Mouse (Mus musculus) hindbrain, embryonic 11.5 days (tissue): ENCODE results near the gene Nt5c. TPM values are rescaled to one million over a fixed set of nuclear protein-coding genes. Genes with fewer than 3 reads are reported as not detected.
A peak's percentile ranks its signal among the peaks of the same experiment; 100 is the strongest.
"Not testable (repeated sequence)": the region's sequence is repeated elsewhere in the genome, so short reads cannot be mapped to it uniquely, and the experiment has no call there.

Source experiments
- ATAC-seq: fragments of 200-750 bp; cut with Nextera tagmentation; 2 replicates; pipeline ENCODE4 v1.8.0; 2017; ENCODE audit warnings: mild to moderate bottlenecking, moderate TSS enrichment, moderate library complexity; ENCODE audit not compliant: low FRiP score
- DNase-seq: peaks from one replicate; pipeline ENCODE4 v3.0.0-alpha.2; 2015; ENCODE audit warnings: low spot score
- H3K27ac ChIP-seq: fragments of 300-500 bp; sonication (generic); 2 replicates; pipeline ENCODE4 v1.5.1; 2014; ENCODE audit warnings: mild to moderate bottlenecking, low read depth, low read length
- H3K27me3 ChIP-seq: fragments of 300-500 bp; sonication (generic); 2 replicates; pipeline ENCODE4 v1.6.1; 2014; ENCODE audit warnings: mild to moderate bottlenecking, low read length, moderate library complexity, mixed read lengths; ENCODE audit not compliant: control insufficient read depth, insufficient read depth
- H3K36me3 ChIP-seq: fragments of 300-500 bp; sonication (generic); 2 replicates; pipeline ENCODE4 v1.6.1; 2014; ENCODE audit warnings: mild to moderate bottlenecking, low read length, moderate library complexity, mixed read lengths; ENCODE audit not compliant: control insufficient read depth, insufficient read depth
- H3K4me1 ChIP-seq: fragments of 300-500 bp; sonication (generic); replicated peaks from 2 replicates; pipeline ENCODE4 v1.6.1; 2014; ENCODE audit warnings: low read length, mixed read lengths; ENCODE audit not compliant: control insufficient read depth, insufficient read depth
- H3K4me2 ChIP-seq: fragments of 300-500 bp; sonication (generic); replicated peaks from 2 replicates; pipeline ENCODE4 v1.6.1; 2014; ENCODE audit warnings: mild to moderate bottlenecking, low read depth, low read length
- H3K4me3 ChIP-seq: fragments of 300-500 bp; sonication (generic); 2 replicates; pipeline ENCODE4 v1.5.1; 2014; ENCODE audit warnings: low read depth, low read length
- H3K9ac ChIP-seq: fragments of 300-500 bp; sonication (generic); 2 replicates; pipeline ENCODE4 v1.6.1; 2014; ENCODE audit warnings: low read depth, low read length
- H3K9me3 ChIP-seq: fragments of 300-500 bp; sonication (generic); 2 replicates; pipeline ENCODE4 v1.6.1; 2016; ENCODE audit warnings: low read length; ENCODE audit not compliant: control insufficient read depth
- WGBS: fragments of 180-500 bp; shearing (Covaris S2); extraction: QIAGEN DNeasy Blood & Tissue Kit; methylation state at CpG from one replicate; pipeline ENCODE4 v1.1.7; 2014; 5-methylcytosine and 5-hydroxymethylcytosine counted together
- polyA plus RNA-seq: library from polyadenylated mRNA; unstranded; fragments of >200 nt; fragmentation: Nextera tagmentation; extraction: Ambion mirVana; gene quantifications from 2 replicates; pipeline ENCODE4 v1.2.1, GENCODE M21; 2014

Gene Nt5c
- polyA plus RNA-seq, 1 experiment from 2014 or later: 84.6 TPM

DNA sequence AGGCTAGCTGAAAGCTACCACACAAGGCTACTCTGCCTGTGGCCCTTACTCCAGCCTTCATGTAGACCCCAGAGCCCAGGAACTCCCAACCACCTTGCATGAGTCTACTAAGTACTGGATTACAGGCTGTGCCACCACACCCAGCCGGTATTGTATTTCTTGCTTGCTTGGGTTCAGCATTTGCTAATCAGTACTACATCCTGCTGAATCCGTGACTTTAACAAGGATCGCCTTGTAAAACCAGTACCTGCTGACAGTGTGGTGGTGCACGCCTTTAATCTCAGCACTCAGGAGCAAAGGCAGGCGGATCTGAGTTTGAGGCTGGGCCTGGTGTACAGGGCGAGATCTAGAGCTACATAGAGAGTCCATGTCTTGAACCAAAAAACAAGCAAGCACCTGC is 11.0 kb upstream of the Nt5c start:
- no peak overlapping the region for H3K27ac ChIP-seq
- peaks cover 17% of the 10 kb centered on the region for H3K36me3 ChIP-seq
- no peaks in the 10 kb centered on the region for H3K4me1 ChIP-seq
- no peak overlapping the region for H3K4me3 ChIP-seq
- H3K27me3 ChIP-seq: no peaks in the 10 kb centered on the region
- H3K9me3 ChIP-seq: no peaks in the 10 kb centered on the region
- no peak overlapping the region for H3K9ac ChIP-seq
- 96% methylated on average over 6 of the region's 6 CpGs for WGBS
- no peak for ATAC-seq
- no peak overlapping the region for H3K4me2 ChIP-seq
- DNase-seq: no peak

DNA sequence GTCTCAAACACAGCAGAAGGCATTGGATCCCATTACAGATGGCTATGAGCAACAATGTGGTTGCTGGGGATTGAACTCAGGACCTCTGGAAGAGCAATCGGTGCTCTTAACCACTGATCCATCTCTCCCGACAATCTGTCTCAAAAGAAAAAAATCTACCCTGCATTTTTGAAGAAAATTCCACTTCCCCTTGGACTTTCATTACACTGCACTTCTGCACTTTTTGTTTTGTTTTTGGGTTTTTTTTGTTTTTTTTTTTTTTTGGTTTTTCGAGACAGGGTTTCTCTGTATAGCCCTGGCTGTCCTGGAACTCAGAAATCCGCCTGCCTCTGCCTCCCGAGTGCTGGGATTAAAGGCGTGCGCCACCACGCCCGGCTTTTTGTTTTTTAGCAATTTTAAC is 4.9 kb upstream of the Nt5c start:
- not testable (repeated sequence) for H3K9ac ChIP-seq, H3K9me3 ChIP-seq, H3K4me3 ChIP-seq, H3K4me2 ChIP-seq, H3K27me3 ChIP-seq, H3K4me1 ChIP-seq, H3K27ac ChIP-seq, DNase-seq, ATAC-seq
- peaks cover 13% of the 10 kb centered on the region; the same call in 1 of the 2 replicates for H3K36me3 ChIP-seq
- WGBS: 89% methylated on average over 9 of the region's 9 CpGs

DNA sequence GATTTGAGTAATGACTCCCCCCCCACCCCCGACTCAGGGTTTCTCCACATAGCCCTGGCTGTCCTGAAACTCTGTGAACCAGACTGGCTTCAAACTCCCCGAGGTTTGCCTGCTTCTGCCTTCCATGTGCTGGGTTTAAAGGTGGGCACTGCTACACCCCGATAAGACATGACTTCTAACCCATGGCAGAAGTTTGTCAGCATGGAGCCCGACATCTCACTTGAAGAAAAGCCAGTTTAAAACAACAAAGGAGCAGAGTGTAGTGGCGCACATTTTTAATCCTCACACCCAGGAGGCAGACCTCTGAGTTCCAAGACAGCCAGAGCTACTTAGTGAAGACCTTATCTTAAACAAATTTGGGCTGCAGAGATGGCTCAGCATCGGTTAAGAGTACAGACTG is 725 bp upstream of the Nt5c start:
- no peak overlapping the region for H3K4me3 ChIP-seq
- WGBS: 42% methylated on average over 6 of the region's 6 CpGs

DNA sequence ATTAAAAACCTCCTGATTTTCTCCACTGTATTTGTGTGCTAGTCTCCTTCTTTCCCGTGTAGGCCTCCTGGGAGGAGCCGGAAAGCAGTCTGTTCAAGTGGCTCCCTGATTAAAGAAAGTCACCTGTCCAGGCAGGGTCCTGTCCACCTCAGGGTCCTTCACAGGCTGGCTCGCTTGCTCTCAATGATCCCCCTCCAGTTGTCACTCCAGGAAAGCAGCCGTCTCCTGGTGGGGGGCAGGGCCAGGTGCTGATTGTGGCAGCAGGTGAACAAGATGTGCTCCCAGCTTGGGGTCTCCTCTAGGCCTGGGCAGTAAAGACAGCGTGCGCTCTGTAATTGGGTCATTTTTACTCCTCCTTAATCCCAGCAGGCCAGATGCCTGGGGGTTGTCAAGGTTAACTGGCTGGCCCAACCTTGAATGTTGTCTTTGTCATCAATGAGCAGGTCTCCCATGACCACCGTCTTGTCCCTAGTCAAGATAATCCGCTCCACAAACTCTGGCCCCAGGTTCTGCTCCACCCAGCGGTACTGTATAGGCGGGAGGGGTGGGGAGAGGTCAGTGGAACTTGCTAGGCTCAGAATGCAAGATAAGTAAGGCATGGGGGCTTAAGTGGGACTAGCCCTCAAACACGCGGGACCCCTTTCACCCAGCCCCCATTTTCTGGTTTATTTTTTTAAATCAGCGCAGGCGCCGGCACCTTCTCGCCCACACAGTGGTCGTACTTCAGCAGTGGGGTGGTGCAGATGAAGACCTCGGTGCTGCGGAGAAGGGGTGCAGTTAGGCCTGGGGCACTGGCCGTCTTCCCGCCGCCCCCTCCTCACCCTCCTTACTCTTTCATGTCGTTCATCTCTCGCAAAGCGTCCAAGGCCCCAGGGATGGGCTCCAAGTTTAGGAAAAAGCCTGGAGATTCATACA is 964 bp downstream of the Nt5c start:
- H3K27ac ChIP-seq: no peak overlapping the region
- no peaks in the 10 kb centered on the region for H3K36me3 ChIP-seq
- no peak; the same call in 1 of the 2 replicates for ATAC-seq
- peak overlapping the region; percentile 83 for H3K4me2 ChIP-seq
- 27% methylated on average over 25 of the region's 25 CpGs for WGBS
- H3K4me1 ChIP-seq: no peaks in the 10 kb centered on the region; the same call in 1 of the 2 replicates
- H3K27me3 ChIP-seq: no peaks in the 10 kb centered on the region
- peak overlapping the region; percentile 75 for H3K9ac ChIP-seq
- H3K9me3 ChIP-seq: no peaks in the 10 kb centered on the region
- H3K4me3 ChIP-seq: peak overlapping the region; percentile 72
- peak; percentile 29 for DNase-seq

More for the DNA sequence above, 725 bp upstream of the Nt5c start:
- Histone ChIP-seq H3K36me3 (no peaks in the 10 kb centered on the region), H3K27me3 (no peaks in the 10 kb centered on the region), H3K4me2 (peak overlapping the region; percentile 83), H3K4me1 (no peaks in the 10 kb centered on the region; the same call in 1 of the 2 replicates), H3K9me3 (no peaks in the 10 kb centered on the region), H3K27ac (no peak overlapping the region), H3K9ac (no peak overlapping the region)
- no peak for DNase-seq
- no peak for ATAC-seq

DNA sequence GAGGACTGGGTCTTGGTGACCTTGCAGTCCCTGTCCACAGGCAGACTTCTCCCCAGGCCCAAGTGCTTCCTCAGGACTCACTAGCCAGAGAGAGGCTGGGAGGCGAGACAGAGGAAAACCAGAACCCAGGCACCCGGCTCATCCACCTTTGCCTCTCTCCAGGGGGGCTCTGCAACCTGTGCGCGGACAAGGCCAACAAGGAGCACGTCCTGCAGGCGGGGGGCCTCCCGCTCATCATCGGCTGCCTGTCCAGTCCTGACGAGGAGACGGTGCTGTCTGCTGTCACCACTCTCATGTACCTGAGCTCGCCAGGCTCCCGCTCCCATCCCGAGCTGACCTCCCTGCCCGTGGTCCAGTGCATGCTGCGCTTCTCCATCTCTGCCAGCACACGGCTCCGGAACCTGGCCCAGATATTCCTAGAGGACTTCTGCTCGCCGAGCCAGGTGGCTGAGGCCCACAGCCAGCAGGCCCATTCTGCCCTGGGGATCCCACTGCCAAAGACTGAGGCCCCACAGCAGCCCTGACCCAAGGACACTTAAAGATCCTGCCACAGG is 3.0 kb downstream of the Nt5c start:
- no peak for ATAC-seq
- no peaks in the 10 kb centered on the region for H3K9me3 ChIP-seq
- 89% methylated on average over 19 of the region's 19 CpGs for WGBS
- H3K4me3 ChIP-seq: no peak overlapping the region
- no peak overlapping the region for H3K9ac ChIP-seq
- H3K36me3 ChIP-seq: no peaks in the 10 kb centered on the region
- DNase-seq: no peak
- H3K4me1 ChIP-seq: peaks cover 6% of the 10 kb centered on the region
- no peaks in the 10 kb centered on the region for H3K27me3 ChIP-seq
- no peak overlapping the region for H3K4me2 ChIP-seq
- no peak overlapping the region for H3K27ac ChIP-seq

DNA sequence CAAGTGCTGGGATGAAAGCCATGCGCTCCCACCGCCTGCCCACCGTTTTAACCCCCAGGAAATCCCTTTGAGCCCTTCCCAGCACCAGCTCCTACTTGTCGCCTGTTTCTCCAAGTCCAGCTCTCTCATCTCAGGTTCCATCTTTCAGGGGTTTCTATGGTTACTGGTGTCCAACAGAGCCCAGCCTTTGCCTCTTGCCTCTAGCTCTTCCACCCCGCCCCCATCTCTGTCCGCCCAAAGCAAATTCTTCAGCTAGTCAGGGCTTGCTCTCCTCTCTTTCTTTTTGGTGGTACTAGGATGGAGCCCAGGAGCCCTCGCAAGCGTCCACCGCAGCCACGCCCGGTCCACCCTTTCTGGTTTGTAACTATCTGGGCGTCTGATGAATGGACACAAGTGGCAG is 6.5 kb downstream of the Nt5c start:
- Histone ChIP-seq H3K9me3 (no peaks in the 10 kb centered on the region), H3K4me2 (no peak overlapping the region), H3K36me3 (no peaks in the 10 kb centered on the region), H3K9ac (no peak overlapping the region), H3K27ac (no peak overlapping the region), H3K27me3 (no peaks in the 10 kb centered on the region), H3K4me3 (no peak overlapping the region), H3K4me1 (peaks cover 6% of the 10 kb centered on the region)
- DNase-seq (peak; percentile 47), ATAC-seq (no peak)
- WGBS: 43% methylated on average over 12 of the region's 12 CpGs

DNA sequence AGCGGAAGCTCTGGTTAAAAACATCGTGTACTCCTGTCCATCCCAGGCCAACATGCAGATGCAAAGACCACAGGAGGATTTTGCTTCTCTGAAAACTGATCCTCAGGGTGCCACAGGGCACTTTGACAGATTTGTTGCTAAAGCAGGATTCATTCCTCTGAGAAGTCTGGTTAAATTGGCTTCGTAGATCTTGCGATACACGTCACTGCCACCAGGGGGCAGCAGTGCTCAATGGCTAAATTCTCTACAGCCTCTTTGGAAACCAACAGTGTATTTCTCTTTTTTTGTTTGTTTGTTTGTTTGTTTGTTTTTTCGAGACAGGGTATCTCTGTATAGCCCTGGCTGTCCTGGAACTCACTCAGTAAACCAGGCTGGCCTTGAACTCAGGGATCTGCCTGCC is 7.9 kb downstream of the Nt5c start:
- no peaks in the 10 kb centered on the region for H3K36me3 ChIP-seq
- DNase-seq (peak; percentile 91), ATAC-seq (no peak)
- peaks cover 6% of the 10 kb centered on the region for H3K4me1 ChIP-seq
- no peaks in the 10 kb centered on the region for H3K27me3 ChIP-seq
- H3K4me2 ChIP-seq: no peak overlapping the region
- no peak overlapping the region for H3K9ac ChIP-seq
- 17% methylated on average over 6 of the region's 6 CpGs for WGBS
- H3K27ac ChIP-seq: no peak overlapping the region
- H3K9me3 ChIP-seq: no peaks in the 10 kb centered on the region
- H3K4me3 ChIP-seq: no peak overlapping the region

DNA sequence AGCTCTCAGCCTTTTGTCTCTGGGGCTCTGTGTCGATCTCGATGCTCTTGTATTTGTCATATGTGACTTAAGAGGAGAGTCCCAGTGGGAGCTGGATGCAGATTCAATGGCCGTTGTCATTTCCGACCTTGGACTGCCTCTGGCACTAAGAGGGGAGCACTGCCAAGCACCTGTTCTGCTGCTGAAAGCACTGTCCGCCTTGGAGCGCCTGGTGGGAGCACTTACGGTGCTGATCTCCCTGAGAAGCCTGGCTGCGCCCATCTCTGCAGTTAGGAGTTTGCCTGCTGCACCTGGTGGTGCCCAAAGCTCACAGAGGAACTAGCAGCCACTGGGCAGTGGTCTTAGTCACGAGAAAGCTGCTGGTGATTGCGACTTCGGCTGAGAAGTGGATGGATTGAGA is 8.4 kb downstream of the Nt5c start:
- Histone ChIP-seq H3K27me3 (no peaks in the 10 kb centered on the region), H3K4me1 (peaks cover 6% of the 10 kb centered on the region), H3K27ac (no peak overlapping the region), H3K9ac (no peak overlapping the region), H3K9me3 (no peaks in the 10 kb centered on the region), H3K36me3 (no peaks in the 10 kb centered on the region), H3K4me2 (no peak overlapping the region), H3K4me3 (no peak overlapping the region)
- DNase-seq (no peak), ATAC-seq (no peak)
- WGBS: 73% methylated on average over 11 of the region's 11 CpGs
